Mouse (Mus musculus) hindbrain, embryonic 16.5 days (tissue): ENCODE results near the gene Gse1. TPM values are rescaled to one million over a fixed set of nuclear protein-coding genes. Genes with fewer than 3 reads are reported as not detected.

ENCODE experiments used
- ATAC-seq: fragments of 200-750 bp; cut with Nextera tagmentation; 2 replicates; pipeline ENCODE4 v1.8.0; 2017; ENCODE audit warnings: moderate TSS enrichment, moderate library complexity
- H3K27ac ChIP-seq: fragments of 300-500 bp; sonication (generic); 2 replicates; pipeline ENCODE4 v1.5.1; 2014; ENCODE audit warnings: low read depth, mild to moderate bottlenecking, control low read depth, low read length, moderate library complexity
- H3K27me3 ChIP-seq: fragments of 300-500 bp; sonication (generic); replicated peaks from 2 replicates; pipeline ENCODE4 v1.6.1; 2014; ENCODE audit warnings: low read length; ENCODE audit not compliant: control insufficient read depth, insufficient read depth
- H3K36me3 ChIP-seq: fragments of 300-500 bp; sonication (generic); 2 replicates; pipeline ENCODE4 v1.6.1; 2014; ENCODE audit warnings: mild to moderate bottlenecking, low read length, moderate library complexity, mixed read lengths; ENCODE audit not compliant: control insufficient read depth, insufficient read depth
- H3K4me1 ChIP-seq: fragments of 300-500 bp; sonication (generic); 2 replicates; pipeline ENCODE4 v1.6.1; 2014; ENCODE audit warnings: low read depth, low read length; ENCODE audit not compliant: control insufficient read depth, insufficient read depth
- H3K4me2 ChIP-seq: fragments of 300-500 bp; sonication (generic); 2 replicates; pipeline ENCODE4 v1.6.1; 2014; ENCODE audit warnings: mild to moderate bottlenecking, low read length, control low read depth, moderate library complexity
- H3K4me3 ChIP-seq: fragments of 300-500 bp; sonication (generic); 2 replicates; pipeline ENCODE4 v1.5.1; 2014; ENCODE audit warnings: mild to moderate bottlenecking, low read length, control low read depth, moderate library complexity
- H3K9ac ChIP-seq: fragments of 300-500 bp; sonication (generic); 2 replicates; pipeline ENCODE4 v1.6.1; 2014; ENCODE audit warnings: low read depth, mild to moderate bottlenecking, control low read depth, low read length, moderate library complexity
- H3K9me3 ChIP-seq: fragments of 300-500 bp; sonication (generic); 2 replicates; pipeline ENCODE4 v1.6.1; 2014; ENCODE audit warnings: mild to moderate bottlenecking, low read length, moderate library complexity; ENCODE audit not compliant: control insufficient read depth
- WGBS: fragments of 180-500 bp; shearing (Covaris S2); extraction: QIAGEN DNeasy Blood & Tissue Kit; methylation state at CpG from one replicate; pipeline ENCODE4 v1.1.7; 2014; 5-methylcytosine and 5-hydroxymethylcytosine counted together
- polyA plus RNA-seq: library from polyadenylated mRNA; unstranded; fragments of >200 nt; fragmentation: Nextera tagmentation; extraction: Ambion mirVana; gene quantifications from 2 replicates; pipeline ENCODE4 v1.2.1, GENCODE M21; 2015

The Gse1 gene
- polyA plus RNA-seq, 1 experiment from 2014 or later: 10.7 TPM

- Histone ChIP-seq H3K4me3 (no peak overlapping the region), H3K4me1 (peaks cover 33% of the 10 kb centered on the region), H3K9ac (no peak overlapping the region), H3K27me3 (no peaks in the 10 kb centered on the region; the same call in 1 of the 2 replicates), H3K4me2 (no peak overlapping the region), H3K27ac (no peak overlapping the region), H3K9me3 (no peaks in the 10 kb centered on the region), H3K36me3 (no peaks in the 10 kb centered on the region)
- 88% methylated on average over 12 of the region's 12 CpGs for WGBS
- no peak for ATAC-seq
Observed at GRCm38 (mm10) chr8:120470170-120470569, 241.9 kb downstream of the Gse1 start.

DNA sequence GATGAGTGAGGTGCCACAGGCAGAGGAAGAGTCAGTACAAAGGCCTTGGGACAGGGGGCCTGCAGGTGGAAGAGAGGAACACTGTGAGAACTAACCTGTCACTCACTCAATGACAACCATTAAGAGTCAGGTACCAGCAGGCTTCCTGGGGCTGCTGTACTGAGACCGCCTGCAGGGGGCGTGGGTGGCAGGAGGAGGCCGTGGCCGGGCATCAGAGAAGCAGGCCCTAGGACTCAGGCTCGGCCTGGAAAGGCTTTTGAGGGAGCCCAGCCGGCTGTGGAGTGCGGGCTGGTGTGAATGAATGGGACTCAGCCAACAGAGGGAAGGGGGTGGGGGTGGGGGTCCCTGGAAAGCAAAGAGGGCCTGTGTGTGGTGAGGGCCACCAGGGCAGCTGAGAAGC is 242.9 kb downstream of the Gse1 start:
- Histone ChIP-seq H3K9ac (no peak overlapping the region; the same call in 1 of the 2 replicates), H3K4me3 (no peak overlapping the region), H3K9me3 (no peaks in the 10 kb centered on the region), H3K27me3 (no peaks in the 10 kb centered on the region; the same call in 1 of the 2 replicates), H3K27ac (peak overlapping the region; percentile 34; the same call in 1 of the 2 replicates), H3K4me2 (no peak overlapping the region), H3K36me3 (no peaks in the 10 kb centered on the region), H3K4me1 (peaks cover 29% of the 10 kb centered on the region)
- ATAC-seq: peak; percentile 27; the same call in 1 of the 2 replicates
- WGBS: 14% methylated on average over 7 of the region's 7 CpGs

- Histone ChIP-seq H3K4me2 (no peak overlapping the region; the same call in 1 of the 2 replicates), H3K27me3 (no peaks in the 10 kb centered on the region; the same call in 1 of the 2 replicates), H3K27ac (peak overlapping the region; percentile 13), H3K4me1 (peaks cover 31% of the 10 kb centered on the region), H3K9me3 (no peaks in the 10 kb centered on the region), H3K4me3 (no peak overlapping the region), H3K9ac (0 out of 2 replicates have a peak overlapping the region, but pooled peaks have one; percentile 21), H3K36me3 (no peaks in the 10 kb centered on the region)
- WGBS: 64% methylated on average over 2 of the region's 2 CpGs
- no peak for ATAC-seq
Observed at GRCm38 (mm10) chr8:120471752-120472151, 243.5 kb downstream of the Gse1 start.

GRCm38 (mm10) chr8:120472230-120472629 is 244.0 kb downstream of the Gse1 start:
- H3K36me3 ChIP-seq: no peaks in the 10 kb centered on the region
- WGBS: 29% methylated on average over 16 of the region's 16 CpGs
- peaks cover 35% of the 10 kb centered on the region for H3K4me1 ChIP-seq
- H3K4me3 ChIP-seq: no peak overlapping the region
- H3K27ac ChIP-seq: peak overlapping the region; percentile 13
- H3K27me3 ChIP-seq: no peaks in the 10 kb centered on the region; the same call in 1 of the 2 replicates
- ATAC-seq: peak; percentile 19; the same call in 1 of the 2 replicates
- no peaks in the 10 kb centered on the region for H3K9me3 ChIP-seq
- H3K4me2 ChIP-seq: peak overlapping the region; percentile 14; the same call in 1 of the 2 replicates
- peak overlapping the region; percentile 21; the same call in 1 of the 2 replicates for H3K9ac ChIP-seq

- no peaks in the 10 kb centered on the region for H3K36me3 ChIP-seq
- ATAC-seq: no peak; the same call in 1 of the 2 replicates
- no peak overlapping the region; the same call in 1 of the 2 replicates for H3K9ac ChIP-seq
- WGBS: 80% methylated on average over 13 of the region's 13 CpGs
- no peak overlapping the region for H3K27ac ChIP-seq
- H3K9me3 ChIP-seq: no peaks in the 10 kb centered on the region
- H3K4me2 ChIP-seq: no peak overlapping the region
- no peak overlapping the region for H3K4me3 ChIP-seq
- H3K27me3 ChIP-seq: no peaks in the 10 kb centered on the region
- peaks cover 37% of the 10 kb centered on the region for H3K4me1 ChIP-seq
Observed at GRCm38 (mm10) chr8:120473729-120474364, 245.6 kb downstream of the Gse1 start.

GRCm38 (mm10) chr8:120474496-120475235 is 246.4 kb downstream of the Gse1 start:
- no peaks in the 10 kb centered on the region for H3K27me3 ChIP-seq
- no peak overlapping the region for H3K27ac ChIP-seq
- WGBS: 80% methylated on average over 11 of the region's 11 CpGs
- H3K9ac ChIP-seq: no peak overlapping the region
- no peaks in the 10 kb centered on the region for H3K9me3 ChIP-seq
- no peaks in the 10 kb centered on the region for H3K36me3 ChIP-seq
- no peak overlapping the region for H3K4me2 ChIP-seq
- ATAC-seq: no peak
- H3K4me1 ChIP-seq: peaks cover 37% of the 10 kb centered on the region
- H3K4me3 ChIP-seq: no peak overlapping the region

GRCm38 (mm10) chr8:120475462-120476201 is 247.4 kb downstream of the Gse1 start:
- Histone ChIP-seq H3K4me2 (no peak overlapping the region), H3K27me3 (no peaks in the 10 kb centered on the region), H3K27ac (no peak overlapping the region), H3K36me3 (no peaks in the 10 kb centered on the region), H3K9ac (no peak overlapping the region), H3K4me3 (no peak overlapping the region), H3K4me1 (peaks cover 37% of the 10 kb centered on the region), H3K9me3 (no peaks in the 10 kb centered on the region)
- ATAC-seq: no peak
- 73% methylated on average over 10 of the region's 10 CpGs for WGBS

DNA sequence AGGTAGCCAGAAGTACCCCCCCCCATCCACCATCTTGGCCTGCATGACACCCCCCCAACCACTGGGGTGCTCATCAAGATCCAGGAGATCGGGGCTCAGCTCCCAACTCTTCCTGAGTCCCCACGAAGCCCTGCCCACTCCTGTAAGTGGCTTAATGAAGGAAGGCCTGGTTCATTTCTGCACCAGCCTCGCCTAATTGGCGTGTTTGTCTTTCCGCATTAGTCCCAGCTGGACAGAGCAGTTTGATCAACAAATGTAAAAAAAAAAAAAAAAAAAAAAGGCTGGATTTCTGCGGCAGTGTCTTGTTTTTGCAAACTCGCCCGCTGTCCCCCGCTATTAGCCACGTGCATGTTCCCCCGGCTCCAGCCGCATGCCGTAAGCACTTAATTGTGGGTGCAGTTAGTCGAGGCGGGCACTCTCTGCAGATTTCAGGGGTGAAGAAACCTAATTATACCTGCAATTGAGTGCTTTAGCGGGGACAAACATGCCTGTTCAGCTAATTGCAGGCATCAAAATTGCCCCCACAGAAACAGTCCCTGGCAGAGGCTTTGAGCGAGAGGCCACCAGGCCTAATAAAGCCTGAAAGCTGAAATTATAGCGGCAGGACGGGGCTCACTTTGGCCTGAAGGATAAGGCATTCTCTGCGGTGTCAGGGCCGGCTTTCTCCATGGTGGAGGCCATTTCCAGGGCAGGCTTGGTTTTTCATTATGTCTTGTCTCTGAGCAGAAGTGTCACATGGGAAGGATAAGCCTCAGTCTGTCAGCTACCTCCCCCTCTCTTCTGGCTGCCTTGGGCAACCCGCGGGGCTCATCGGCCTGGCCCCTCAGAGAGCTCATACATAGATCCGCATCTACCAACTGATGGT is 248.7 kb downstream of the Gse1 start:
- H3K9ac ChIP-seq: peak overlapping the region; percentile 49
- WGBS: 33% methylated on average over 25 of the region's 25 CpGs

More for the DNA sequence above, 248.7 kb downstream of the Gse1 start:
- Histone ChIP-seq H3K27ac (peak overlapping the region; percentile 72), H3K4me1 (peaks cover 26% of the 10 kb centered on the region), H3K9me3 (no peaks in the 10 kb centered on the region), H3K27me3 (no peaks in the 10 kb centered on the region), H3K4me2 (no peak overlapping the region), H3K4me3 (no peak overlapping the region), H3K36me3 (no peaks in the 10 kb centered on the region)
- no peak for ATAC-seq
